ENCODE assay signal across 8 mouse cellular contexts in the genomic region with DNA sequence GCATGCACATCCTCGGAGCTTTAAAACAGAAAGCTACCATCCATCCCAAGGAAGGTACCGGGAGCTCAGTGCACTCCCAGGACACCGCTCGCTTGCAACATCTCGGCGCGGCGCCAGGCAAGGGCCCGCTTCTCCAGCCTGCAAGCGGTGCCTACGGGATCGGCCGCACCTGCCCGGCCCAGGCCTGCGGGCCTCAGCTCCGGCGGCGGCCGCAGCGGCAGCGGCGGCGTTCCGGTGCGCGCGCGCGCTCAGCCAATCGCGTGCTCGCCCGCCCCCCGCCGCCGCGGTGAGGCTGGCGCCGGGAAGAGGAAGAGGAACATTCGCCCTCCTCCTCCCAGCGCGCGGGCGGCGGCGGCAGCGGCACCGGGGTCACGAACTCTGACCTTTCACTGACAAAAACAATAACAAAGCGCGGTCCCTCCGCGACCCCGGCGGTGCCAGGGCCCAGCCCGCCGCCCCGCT. TPM values are rescaled to one million over a fixed set of nuclear protein-coding genes. Genes with fewer than 3 reads are reported as not detected.
DNase-seq lines count a peak whose midpoint lies in the region; ATAC-seq lines count a peak whose summit lies in the region.

A gene (plus strand): TSS at position 261 of the 462 bp plus-strand sequence.

- peak within 1 kb of the TSS; percentile 96 for H3K4me3 ChIP-seq in heart, embryonic 13.5 days
- H3K4me3 ChIP-seq in liver, embryonic 12.5 days = peak within 1 kb of the TSS; percentile 99

- peaks cover 44% of the 10 kb centered on the region for H3K4me1 ChIP-seq in heart, embryonic 13.5 days
- H3K4me1 ChIP-seq in liver, embryonic 12.5 days = peaks cover 48% of the 10 kb centered on the region

- peak within 1 kb of the TSS; percentile 99 for H3K27ac ChIP-seq in heart, embryonic 13.5 days (replicated peaks)
- peak within 1 kb of the TSS; percentile 99 for H3K27ac ChIP-seq in liver, embryonic 12.5 days

- no peaks in the 10 kb centered on the region for H3K27me3 ChIP-seq in heart, embryonic 13.5 days (replicated peaks)
- no peaks in the 10 kb centered on the region for H3K27me3 ChIP-seq in liver, embryonic 12.5 days (replicated peaks)
- no peaks in the 10 kb centered on the region for H3K27me3 ChIP-seq in splenic B cell, adult 2 months (ENCODE audit: control insufficient read depth, insufficient read depth, low read length, poor library complexity, severe bottlenecking)

- peak; percentile 51 for ATAC-seq in CD4-positive, CD25-positive, alpha-beta regulatory T cell, adult 4 months
- peak; percentile 49; the same call in 1 of the 2 replicates for ATAC-seq in heart, embryonic 13.5 days (ENCODE audit: extremely low read depth, insufficient number of reproducible peaks, low FRiP score, low TSS enrichment)
- peak; percentile 42 for ATAC-seq in liver, embryonic 12.5 days

- WGBS in heart, embryonic 13.5 days = under 1% methylated on average over 43 of the region's 58 CpGs
- under 1% methylated on average over 58 of the region's 58 CpGs for WGBS in liver, embryonic 12.5 days (ENCODE audit: insufficient replicate concordance)

- peak; percentile 66 for DNase-seq in c-Kit-negative CD71-positive TER-119-positive erythroid progenitor cells, embryonic 14.5 days (ENCODE audit: low read depth, low spot score)
- DNase-seq in fibroblast of lung, adult 2 months (ENCODE audit: low read depth) = peak; percentile 11
- DNase-seq in kidney, postnatal 10 days = peak; percentile 92
- peak; percentile 86 for DNase-seq in naive thymus-derived CD4-positive, alpha-beta T cell, adult 2 months (ENCODE audit: low read depth)
- peak; percentile 84 for DNase-seq in splenic B cell, adult 2 months (ENCODE audit: low read depth, low spot score)

- H3K9ac ChIP-seq in heart, embryonic 13.5 days = peak within 1 kb of the TSS; percentile 100
- H3K9ac ChIP-seq in liver, embryonic 12.5 days = peak within 1 kb of the TSS; percentile 99

- no peaks in the 10 kb centered on the region for H3K9me3 ChIP-seq in heart, embryonic 13.5 days
- no peaks in the 10 kb centered on the region for H3K9me3 ChIP-seq in liver, embryonic 12.5 days (replicated peaks)

- no peaks in the 10 kb centered on the region for H3K36me3 ChIP-seq in heart, embryonic 13.5 days
- H3K36me3 ChIP-seq in liver, embryonic 12.5 days = no peaks in the 10 kb centered on the region
- H3K36me3 ChIP-seq in splenic B cell, adult 2 months (ENCODE audit: control insufficient read depth, insufficient read depth, low read length, poor library complexity, severe bottlenecking) = no peaks in the 10 kb centered on the region

- H3K4me2 ChIP-seq in heart, embryonic 13.5 days = peak within 1 kb of the TSS; percentile 81
- H3K4me2 ChIP-seq in liver, embryonic 12.5 days = peak within 1 kb of the TSS; percentile 91

RNA-seq across cellular contexts. Expression of the gene that starts here (rescaled TPM):
- polyA plus RNA-seq in CD4-positive, CD25-positive, alpha-beta regulatory T cell, adult 4 months (2017; shearing (Covaris generic)) = 10 to 100 TPM; 75.5 to 86.4 TPM
- 10.2 and 10.3 TPM in 2 replicates for polyA plus RNA-seq in heart, embryonic 13.5 days (2015; fragmentation: Nextera tagmentation; extraction: Ambion mirVana)
- 11.7 and 11.8 TPM in 2 replicates for polyA plus RNA-seq in liver, embryonic 12.5 days (2016; fragmentation: Nextera tagmentation; extraction: Ambion mirVana)

Comparison
In these comparisons a context has a peak if more than half of its experiments do, and no peak if none do; other contexts are left out.
1. Peak in every context shown above with its lines: DNase-seq, ATAC-seq, H3K4me3 ChIP-seq and H3K27ac ChIP-seq.
2. DNase-seq: peak in every context shown above with its lines; median percentile 92 in kidney, postnatal 10 days; 86 in naive thymus-derived CD4-positive, alpha-beta T cell, adult 2 months; 84 in splenic B cell, adult 2 months; 66 in c-Kit-negative CD71-positive TER-119-positive erythroid progenitor cells, embryonic 14.5 days; 11 in fibroblast of lung, adult 2 months.